Mouse (Mus musculus) liver, embryonic 14.5 days (tissue): ENCODE data around the gene Csmd2. TPM values are rescaled to one million over a fixed set of nuclear protein-coding genes. Genes with fewer than 3 reads are reported as not detected.
A peak's percentile ranks its signal among the peaks of the same experiment; 100 is the strongest.
"Not testable (repeated sequence)": the region's sequence is repeated elsewhere in the genome, so short reads cannot be mapped to it uniquely, and the experiment has no call there.

ENCODE experiments used
- ATAC-seq: fragments of 200-750 bp; cut with Nextera tagmentation; 2 replicates; pipeline ENCODE4 v1.8.0; 2017; ENCODE audit warnings: moderate number of reproducible peaks, mild to moderate bottlenecking, moderate library complexity; ENCODE audit not compliant: insufficient read depth
- DNase-seq, 3 experiments: peaks; one replicate each; pipeline ENCODE4 v3.0.0-alpha.2; 2012 to 2013; ENCODE audit warnings: low read depth in 3 of 3, low spot score in 3 of 3
- H3K27ac ChIP-seq: fragments of 300-500 bp; sonication (generic); 2 replicates; pipeline ENCODE4 v1.5.1; 2014; ENCODE audit warnings: moderate library complexity, mild to moderate bottlenecking, control low read depth, inconsistent platforms
- H3K27me3 ChIP-seq: fragments of 300-500 bp; sonication (generic); 2 replicates; pipeline ENCODE4 v1.6.1; 2014; ENCODE audit warnings: mild to moderate bottlenecking, low read length, moderate library complexity; ENCODE audit not compliant: control insufficient read depth, insufficient read depth
- H3K36me3 ChIP-seq: fragments of 300-500 bp; sonication (generic); replicated peaks from 2 replicates; pipeline ENCODE4 v1.6.1; 2014; ENCODE audit warnings: low read depth; ENCODE audit not compliant: control insufficient read depth, insufficient read depth
- H3K4me1 ChIP-seq, 2 experiments: fragments of 200-500 bp in 1 of 2; fragments of 300-500 bp in 1 of 2; sonication (generic) in 1 of 2; replicated peaks; 2 replicates each; pipeline ENCODE4 v1.6.1; 2012 to 2014; ENCODE audit warnings: antibody characterized with exemption in 1 of 2, inconsistent platforms in 1 of 2, low read length in 1 of 2; ENCODE audit not compliant: control insufficient read depth in 2 of 2, insufficient read depth in 2 of 2
- H3K4me2 ChIP-seq: fragments of 300-500 bp; sonication (generic); 2 replicates; pipeline ENCODE4 v1.6.1; 2014; ENCODE audit warnings: low read depth, mild to moderate bottlenecking, control low read depth, moderate library complexity
- H3K4me3 ChIP-seq, 2 experiments: fragments of 200-500 bp in 1 of 2; fragments of 300-500 bp in 1 of 2; sonication (generic) in 1 of 2; 2 replicates each; pipeline ENCODE4 v1.5.1; 2012 to 2014; ENCODE audit warnings: low read depth in 2 of 2, low read length in 2 of 2, mild to moderate bottlenecking in 2 of 2, control low read depth in 1 of 2, inconsistent platforms in 1 of 2, moderate library complexity in 1 of 2; ENCODE audit not compliant: insufficient read depth in 1 of 2
- H3K9ac ChIP-seq: fragments of 300-500 bp; sonication (generic); replicated peaks from 2 replicates; pipeline ENCODE4 v1.6.1; 2014; ENCODE audit warnings: mild to moderate bottlenecking, control low read depth, moderate library complexity
- H3K9me3 ChIP-seq: fragments of 300-500 bp; sonication (generic); 2 replicates; pipeline ENCODE4 v1.6.1; 2016; ENCODE audit warnings: low read length, mixed read lengths; ENCODE audit not compliant: control insufficient read depth
- CTCF ChIP-seq: IDR thresholded peaks from 2 replicates; pipeline ENCODE4 v1.5.1; 2016; ENCODE audit warnings: antibody characterized with exemption, low read depth, control low read depth
- EP300 ChIP-seq: IDR thresholded peaks from 2 replicates; pipeline ENCODE4 v1.6.1; 2016; ENCODE audit warnings: antibody characterized with exemption, low read depth
- WGBS: fragments of 180-500 bp; shearing (Covaris S2); extraction: QIAGEN DNeasy Blood & Tissue Kit; methylation state at CpG from one replicate; pipeline ENCODE4 v1.1.7; 2014; ENCODE audit not compliant: insufficient replicate concordance; 5-methylcytosine and 5-hydroxymethylcytosine counted together
- polyA plus RNA-seq, 2 experiments: library from polyadenylated mRNA; depleted of rRNA in 1 of 2; stranded (reverse) in 1 of 2; unstranded in 1 of 2; fragments of >200 nt; fragmentation: Nextera tagmentation in 1 of 2; extraction: Ambion mirVana in 1 of 2; gene quantifications; 2 replicates each; pipeline versions ENCODE4 v1.2.1 to v1.2.3; 2012 to 2014

Csmd2 gene
- polyA plus RNA-seq, 2 experiments = 0.01 TPM; not detected in 1

- Histone ChIP-seq H3K9me3 (no peaks in the 10 kb centered on the region), H3K4me2 (peak overlapping the region; percentile 91), H3K4me1 (peaks cover 12 to 13% of the 10 kb centered on the region in 2 experiments), H3K27me3 (no peaks in the 10 kb centered on the region), H3K36me3 (no peaks in the 10 kb centered on the region), H3K27ac (peak overlapping the region; percentile 33; the same call in 1 of the 2 replicates), H3K9ac (peak overlapping the region; percentile 64), H3K4me3 (peak overlapping the region; percentile 64 to 87)
- 6% methylated on average over 27 of the region's 27 CpGs for WGBS
- no peak; the same call in 1 of the 2 replicates for ATAC-seq
- no peak for TF ChIP-seq CTCF
- no peak for TF ChIP-seq EP300
- no peak for DNase-seq
Measured at GRCm38 (mm10) chr4:128609276-128609924, 621.7 kb downstream of the Csmd2 start.

DNA sequence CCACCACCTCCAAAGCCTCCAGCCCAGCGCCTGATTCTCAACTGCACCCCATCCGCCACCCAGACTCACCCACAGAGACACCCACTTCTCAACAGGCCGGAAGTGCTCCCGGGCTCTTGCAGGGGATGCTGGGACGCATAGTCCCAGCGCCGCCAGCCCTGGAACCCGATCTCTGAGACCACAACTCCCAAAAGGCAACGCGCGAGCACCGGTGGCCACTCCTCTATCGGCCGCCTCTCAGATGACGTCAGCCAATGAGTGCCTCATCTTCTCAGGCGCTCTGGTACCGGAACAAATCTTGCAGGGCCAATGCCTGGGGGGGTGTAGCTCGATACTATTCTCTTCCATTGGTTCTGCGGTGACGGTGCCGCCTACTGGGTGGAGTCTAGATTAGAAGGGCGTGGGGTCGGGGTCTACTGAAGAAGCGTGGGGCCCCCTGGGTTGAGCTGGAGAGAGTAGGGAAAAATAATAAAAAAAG, 622.3 kb downstream of the Csmd2 start, which contains the start of gene Zscan20:
Zscan20 (minus strand) TSS at position 174 of the 478 bp plus-strand sequence.
- ATAC-seq (peak; percentile 98), DNase-seq (peak; percentile 95 to 97 (median 96))
- no peaks in the 10 kb centered on the region for H3K36me3 ChIP-seq
- TF ChIP-seq EP300 (no peak), CTCF (peak; percentile 24; the same call in 1 of the 2 replicates)
- peak within 1 kb of the TSS; percentile 64 to 87 for H3K4me3 ChIP-seq
- no peaks in the 10 kb centered on the region for H3K9me3 ChIP-seq
- H3K4me2 ChIP-seq = peak within 1 kb of the TSS; percentile 91
- peak within 1 kb of the TSS; percentile 58 for H3K27ac ChIP-seq
- WGBS = under 1% methylated on average over 24 of the region's 24 CpGs
- H3K9ac ChIP-seq = peak within 1 kb of the TSS; percentile 64
- no peaks in the 10 kb centered on the region for H3K27me3 ChIP-seq
- H3K4me1 ChIP-seq = peaks cover 12 to 13% of the 10 kb centered on the region in 2 experiments

GRCm38 (mm10) chr4:128610706-128611105, 623.0 kb downstream of the Csmd2 start:
- WGBS = 29% methylated on average over 10 of the region's 10 CpGs
- no peaks in the 10 kb centered on the region for H3K27me3 ChIP-seq
- H3K27ac ChIP-seq = peak overlapping the region; percentile 58
- TF ChIP-seq CTCF = no peak
- no peak for TF ChIP-seq EP300
- peaks cover 12 to 13% of the 10 kb centered on the region in 2 experiments for H3K4me1 ChIP-seq
- DNase-seq = no peak
- peak overlapping the region; percentile 91 for H3K4me2 ChIP-seq
- peak overlapping the region in 1 of 2 experiments; percentile 64; a peak in 2 of 4 replicates for H3K4me3 ChIP-seq
- peak overlapping the region; percentile 44 for H3K9ac ChIP-seq
- ATAC-seq = no peak
- no peaks in the 10 kb centered on the region for H3K9me3 ChIP-seq
- no peaks in the 10 kb centered on the region for H3K36me3 ChIP-seq

DNA sequence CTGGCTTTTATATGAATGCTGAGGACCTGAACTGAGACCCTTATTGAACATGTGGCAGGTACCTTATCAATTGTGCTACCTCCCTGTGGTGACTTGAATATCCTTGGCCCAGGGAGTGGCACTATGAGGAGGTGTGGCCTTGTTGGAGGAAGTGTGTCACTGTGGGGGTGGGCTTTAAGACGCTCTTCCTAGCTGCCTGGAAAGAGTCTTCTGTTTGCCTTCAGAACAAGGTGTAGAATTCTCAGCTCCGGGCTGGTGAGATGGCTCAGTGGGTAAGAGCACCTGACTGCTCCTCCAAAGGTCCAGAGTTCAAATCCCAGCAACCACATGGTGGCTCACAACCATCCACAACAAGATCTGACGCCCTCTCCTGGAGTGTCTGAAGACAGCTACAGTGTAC, 624.1 kb downstream of the Csmd2 start:
- H3K4me2 ChIP-seq, H3K9ac ChIP-seq, H3K4me3 ChIP-seq, ATAC-seq, H3K9me3 ChIP-seq, H3K36me3 ChIP-seq, DNase-seq, H3K27ac ChIP-seq, H3K27me3 ChIP-seq: not testable (repeated sequence)
- 68% methylated on average over 3 of the region's 3 CpGs for WGBS
- peaks cover 12 to 13% of the 10 kb centered on the region in 2 experiments for H3K4me1 ChIP-seq

- WGBS = 24% methylated on average over 8 of the region's 8 CpGs
- DNase-seq = peak; percentile 29 to 43 (median 33)
- no peak for ATAC-seq
- H3K27ac ChIP-seq = no peak overlapping the region
- no peak overlapping the region for H3K9ac ChIP-seq
- TF ChIP-seq EP300 (no peak), CTCF (peak; percentile 74)
- no peaks in the 10 kb centered on the region for H3K36me3 ChIP-seq
- H3K4me1 ChIP-seq = peaks cover 12 to 15% of the 10 kb centered on the region in 2 experiments
- H3K4me2 ChIP-seq = no peak overlapping the region
- H3K9me3 ChIP-seq = no peaks in the 10 kb centered on the region
- H3K4me3 ChIP-seq = no peak overlapping the region
- peaks cover 20% of the 10 kb centered on the region for H3K27me3 ChIP-seq
Measured at GRCm38 (mm10) chr4:128613326-128613725, 625.7 kb downstream of the Csmd2 start.
